Mouse (Mus musculus) hindbrain, embryonic 14.5 days (tissue): ENCODE data around the gene Olfr816. TPM values are rescaled to one million over a fixed set of nuclear protein-coding genes. Genes with fewer than 3 reads are reported as not detected.
"Not testable (repeated sequence)": the region's sequence is repeated elsewhere in the genome, so short reads cannot be mapped to it uniquely, and the experiment has no call there.

Source experiments
- ATAC-seq: fragments of 200-750 bp; cut with Nextera tagmentation; 2 replicates; pipeline ENCODE4 v1.8.0; 2017; ENCODE audit warnings: moderate number of reproducible peaks, mild to moderate bottlenecking, moderate TSS enrichment, moderate library complexity; ENCODE audit not compliant: low FRiP score
- DNase-seq: peaks from one replicate; pipeline ENCODE4 v3.0.0-alpha.2; 2015; ENCODE audit warnings: low spot score
- H3K27ac ChIP-seq: fragments of 300-500 bp; sonication (generic); 2 replicates; pipeline ENCODE4 v1.5.1; 2014; ENCODE audit warnings: mild to moderate bottlenecking, moderate library complexity
- H3K27me3 ChIP-seq: fragments of 300-500 bp; sonication (generic); 2 replicates; pipeline ENCODE4 v1.6.1; 2014; ENCODE audit warnings: mild to moderate bottlenecking, low read length, mixed read lengths; ENCODE audit not compliant: control insufficient read depth, insufficient read depth
- H3K36me3 ChIP-seq: fragments of 300-500 bp; sonication (generic); replicated peaks from 2 replicates; pipeline ENCODE4 v1.6.1; 2014; ENCODE audit not compliant: control insufficient read depth, insufficient read depth
- H3K4me1 ChIP-seq: fragments of 300-500 bp; sonication (generic); replicated peaks from 2 replicates; pipeline ENCODE4 v1.6.1; 2014; ENCODE audit warnings: antibody characterized with exemption, low read length, mixed read lengths; ENCODE audit not compliant: control insufficient read depth, insufficient read depth
- H3K4me2 ChIP-seq: fragments of 300-500 bp; sonication (generic); replicated peaks from 2 replicates; pipeline ENCODE4 v1.6.1; 2014; ENCODE audit warnings: mild to moderate bottlenecking, moderate library complexity
- H3K4me3 ChIP-seq: fragments of 300-500 bp; sonication (generic); replicated peaks from 2 replicates; pipeline ENCODE4 v1.5.1; 2014; ENCODE audit warnings: mild to moderate bottlenecking, low read length
- H3K9ac ChIP-seq: fragments of 300-500 bp; sonication (generic); 2 replicates; pipeline ENCODE4 v1.6.1; 2014
- H3K9me3 ChIP-seq: fragments of 300-500 bp; sonication (generic); 2 replicates; pipeline ENCODE4 v1.6.1; 2016; ENCODE audit warnings: low read length; ENCODE audit not compliant: control insufficient read depth
- WGBS: fragments of 180-500 bp; shearing (Covaris S2); extraction: QIAGEN DNeasy Blood & Tissue Kit; methylation state at CpG from one replicate; pipeline ENCODE4 v1.1.7; 2014; 5-methylcytosine and 5-hydroxymethylcytosine counted together
- polyA plus RNA-seq: library from polyadenylated mRNA; unstranded; fragments of >200 nt; fragmentation: Nextera tagmentation; extraction: Ambion mirVana; gene quantifications from 2 replicates; pipeline ENCODE4 v1.2.1, GENCODE M21; 2014

Gene Olfr816
- not detected in 2 replicates for polyA plus RNA-seq

GRCm38 (mm10) chr10:129915497-129915896 is at the start of gene Olfr816:
Gene Olfr816, minus strand, starts transcription at chr10:129915597.
- Histone ChIP-seq H3K9me3 (no peaks in the 10 kb centered on the region), H3K27me3 (no peaks in the 10 kb centered on the region), H3K9ac (no peak within 1 kb of the TSS), H3K4me2 (no peak within 1 kb of the TSS), H3K36me3 (no peaks in the 10 kb centered on the region), H3K4me1 (no peaks in the 10 kb centered on the region), H3K4me3 (no peak within 1 kb of the TSS), H3K27ac (no peak within 1 kb of the TSS)
- 70% methylated on average over 1 of the region's 1 CpGs for WGBS
- DNase-seq: no peak
- no peak for ATAC-seq

GRCm38 (mm10) chr10:129949000-129949399 is 33.6 kb upstream of the Olfr816 start, which contains the start of gene Olfr818:
Gene Olfr818, minus strand, starts transcription at chr10:129949100.
- WGBS: 93% methylated on average over 2 of the region's 2 CpGs
- H3K27ac ChIP-seq: no peak within 1 kb of the TSS
- DNase-seq (no peak), ATAC-seq (no peak)
- no peaks in the 10 kb centered on the region for H3K27me3 ChIP-seq
- no peaks in the 10 kb centered on the region for H3K4me1 ChIP-seq
- H3K9ac ChIP-seq: no peak within 1 kb of the TSS
- H3K4me3 ChIP-seq: no peak within 1 kb of the TSS
- H3K9me3 ChIP-seq: no peaks in the 10 kb centered on the region
- H3K36me3 ChIP-seq: no peaks in the 10 kb centered on the region
- no peak within 1 kb of the TSS for H3K4me2 ChIP-seq

- not testable (repeated sequence) for DNase-seq
- no CpG with 5 or more reads among the region's 1 CpGs for WGBS
Measured at GRCm38 (mm10) chr10:129905767-129906166, 9.6 kb downstream of the Olfr816 start, which contains the start of gene Olfr815. Gene Olfr815, minus strand, starts transcription at chr10:129905867.

GRCm38 (mm10) chr10:129885934-129886333 is 29.5 kb downstream of the Olfr816 start:
- 96% methylated on average over 7 of the region's 7 CpGs for WGBS
- Histone ChIP-seq H3K4me2 (no peak overlapping the region), H3K4me3 (no peak overlapping the region), H3K9me3 (no peaks in the 10 kb centered on the region), H3K27me3 (no peaks in the 10 kb centered on the region), H3K4me1 (no peaks in the 10 kb centered on the region), H3K27ac (no peak overlapping the region), H3K36me3 (no peaks in the 10 kb centered on the region), H3K9ac (no peak overlapping the region)
- no peak for DNase-seq
- ATAC-seq: no peak

More at GRCm38 (mm10) chr10:129905767-129906166, 9.6 kb downstream of the Olfr816 start, which contains the start of gene Olfr815:
- H3K27ac ChIP-seq, H3K4me2 ChIP-seq, H3K9me3 ChIP-seq, H3K4me3 ChIP-seq, H3K4me1 ChIP-seq, H3K27me3 ChIP-seq, H3K36me3 ChIP-seq, ATAC-seq, H3K9ac ChIP-seq: not testable (repeated sequence)

GRCm38 (mm10) chr10:129885496-129885895 is 29.9 kb downstream of the Olfr816 start:
- H3K36me3 ChIP-seq, H3K4me2 ChIP-seq, H3K4me3 ChIP-seq, H3K27ac ChIP-seq, DNase-seq, ATAC-seq, H3K27me3 ChIP-seq, H3K9ac ChIP-seq, H3K4me1 ChIP-seq, H3K9me3 ChIP-seq: not testable (repeated sequence)
- whole genome bisulfite sequencing: 87% methylated on average over 6 of the region's 6 CpGs

- not testable (repeated sequence) for H3K4me1 ChIP-seq, H3K4me2 ChIP-seq, ATAC-seq, DNase-seq, H3K9ac ChIP-seq, H3K9me3 ChIP-seq, H3K4me3 ChIP-seq, H3K27me3 ChIP-seq, H3K27ac ChIP-seq, H3K36me3 ChIP-seq
- no CpG with 5 or more reads among the region's 1 CpGs for WGBS
Measured at GRCm38 (mm10) chr10:129879751-129880150, 35.6 kb downstream of the Olfr816 start, which contains the start of gene Olfr814. Gene Olfr814, minus strand, starts transcription at chr10:129879851.

Other genes with a start within 250 kb of the Olfr816 start
- gene Olfr801, start 241.7 kb downstream of the Olfr816 start, polyA plus RNA-seq: not detected in 2 replicates
- gene Olfr802, start 227.4 kb downstream of the Olfr816 start, polyA plus RNA-seq: 0.05 TPM in 1 of 2 replicates, not detected in the other
- gene Olfr803, start 221.3 kb downstream of the Olfr816 start, polyA plus RNA-seq: not detected in 2 replicates
- gene Olfr804, start 212.4 kb downstream of the Olfr816 start, polyA plus RNA-seq: not detected in 2 replicates
- not detected in 2 replicates for gene Olfr805, start 186.2 kb downstream of the Olfr816 start, polyA plus RNA-seq
- gene Olfr806, start 173.7 kb downstream of the Olfr816 start, polyA plus RNA-seq: not detected in 2 replicates
- gene Olfr807, start 157.8 kb downstream of the Olfr816 start, polyA plus RNA-seq: not detected in 2 replicates
- not detected in 2 replicates for gene Olfr808, start 150.1 kb downstream of the Olfr816 start, polyA plus RNA-seq
- gene Olfr809, start 141.0 kb downstream of the Olfr816 start, polyA plus RNA-seq: not detected in 2 replicates
- not detected in 2 replicates for gene Olfr810, start 120.7 kb downstream of the Olfr816 start, polyA plus RNA-seq
- not detected in 2 replicates for gene Olfr811, start 111.2 kb downstream of the Olfr816 start, polyA plus RNA-seq
- not detected in 2 replicates for gene Olfr812, start 69.5 kb downstream of the Olfr816 start, polyA plus RNA-seq
- not detected in 2 replicates for gene Olfr813, start 60.2 kb downstream of the Olfr816 start, polyA plus RNA-seq
- not detected in 2 replicates for gene Olfr814, start 35.7 kb downstream of the Olfr816 start, polyA plus RNA-seq
- gene Olfr815, start 9.7 kb downstream of the Olfr816 start, polyA plus RNA-seq: not detected in 2 replicates
- gene Olfr818, start 33.5 kb upstream of the Olfr816 start, polyA plus RNA-seq: not detected in 2 replicates
- not detected in 2 replicates for gene Olfr819, start 51.7 kb upstream of the Olfr816 start, polyA plus RNA-seq
- not detected in 2 replicates for gene Olfr247, start 60.5 kb upstream of the Olfr816 start, polyA plus RNA-seq
- not detected in 2 replicates for gene Gm10310, start 69.5 kb upstream of the Olfr816 start, polyA plus RNA-seq
- gene Olfr820, start 97.0 kb upstream of the Olfr816 start, polyA plus RNA-seq: not detected in 2 replicates
- not detected in 2 replicates for gene Olfr821, start 114.8 kb upstream of the Olfr816 start, polyA plus RNA-seq
- gene Olfr822, start 155.6 kb upstream of the Olfr816 start, polyA plus RNA-seq: not detected in 2 replicates
- gene Olfr823, start 199.8 kb upstream of the Olfr816 start, polyA plus RNA-seq: not detected in 2 replicates
- not detected in 2 replicates for gene Olfr824, start 214.4 kb upstream of the Olfr816 start, polyA plus RNA-seq